Comparison of ENCODE assay signal across 20 mouse cellular contexts in the genomic region with DNA sequence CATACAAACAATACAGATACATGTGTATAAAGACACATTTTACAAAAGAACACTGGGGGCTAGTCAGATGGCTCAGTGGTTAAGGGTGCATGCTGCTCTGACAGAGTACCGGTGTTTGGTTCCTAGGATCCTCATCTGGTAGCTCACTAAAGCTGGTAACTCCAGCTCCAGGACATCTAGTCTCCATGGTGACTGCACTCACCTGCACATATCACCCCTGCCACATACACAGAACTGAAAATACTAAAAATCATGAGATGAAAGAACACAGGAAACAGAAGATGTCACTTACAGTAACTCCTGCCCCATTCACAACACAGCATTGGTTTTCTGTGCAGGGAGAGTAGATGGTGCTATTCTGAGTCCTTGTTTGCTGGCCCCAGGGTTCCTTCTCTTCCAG. TPM values are rescaled to one million over a fixed set of nuclear protein-coding genes. Genes with fewer than 3 reads are reported as not detected.
"Had no signal": no experiment of that assay in that cellular context is flagged by ENCODE, and none has a peak within 500 bp of the region (broad histone marks: within the 10 kb centered on the region; RNA-seq: fewer than 3 reads in every experiment).

No protein-coding gene starts in this region.

- H3K27ac ChIP-seq: liver, embryonic 14.5 days; lung, embryonic 15.5 days; macrophage; midbrain, embryonic 13.5 days; midbrain, embryonic 15.5 days; neural tube, embryonic 12.5 days; stomach, embryonic 15.5 days; stomach, postnatal 0 days had no signal

- H3K4me3 ChIP-seq: lung, embryonic 15.5 days; megakaryocyte, embryonic 14.5 days; midbrain, embryonic 13.5 days; midbrain, embryonic 15.5 days; myocyte; neural tube, embryonic 12.5 days; stomach, embryonic 15.5 days had no signal

- H3K9ac ChIP-seq: liver, embryonic 14.5 days; lung, embryonic 15.5 days; midbrain, embryonic 13.5 days; midbrain, embryonic 15.5 days; neural tube, embryonic 12.5 days; stomach, embryonic 15.5 days had no signal

- H3K4me2 ChIP-seq: lung, embryonic 15.5 days; midbrain, embryonic 11.5 days; midbrain, embryonic 13.5 days; midbrain, embryonic 15.5 days; neural tube, embryonic 12.5 days; stomach, embryonic 15.5 days had no signal

- H3K27me3 ChIP-seq: lung, embryonic 15.5 days; midbrain, embryonic 13.5 days; midbrain, embryonic 15.5 days; neural tube, embryonic 12.5 days; stomach, embryonic 15.5 days had no signal

- H3K36me3 ChIP-seq: lung, embryonic 15.5 days; midbrain, embryonic 13.5 days; midbrain, embryonic 15.5 days; neural tube, embryonic 12.5 days; stomach, embryonic 15.5 days had no signal

- DNase-seq: lung, adult 2 months; lung, postnatal 14 days; lung, postnatal 36 days; right cerebral cortex, postnatal 14 days; thymus, adult 2 months; thymus, postnatal 36 days had no signal

- ATAC-seq: lung, postnatal 0 days; midbrain, embryonic 13.5 days; midbrain, embryonic 15.5 days had no signal

- H3K9me3 ChIP-seq: lung, embryonic 15.5 days; midbrain, embryonic 13.5 days; midbrain, embryonic 15.5 days; neural tube, embryonic 12.5 days; stomach, embryonic 15.5 days had no signal

- H3K4me1 ChIP-seq: lung, embryonic 15.5 days; midbrain, embryonic 13.5 days; midbrain, embryonic 15.5 days; neural tube, embryonic 12.5 days; stomach, embryonic 15.5 days had no signal

RNA-seq across cellular contexts. Expression of gene B430306N03Rik, which starts 2.7 kb away (rescaled TPM):
- polyA plus RNA-seq: midbrain, embryonic 13.5 days; myocyte; neural tube, embryonic 12.5 days; neural tube, embryonic 14.5 days had no signal

RNA-seq across cellular contexts. Expression of gene Treml2, which starts 19.4 kb away (rescaled TPM):
- polyA plus RNA-seq: midbrain, embryonic 15.5 days; myocyte; testis, adult 2 months had no signal

RNA-seq across cellular contexts. Expression of gene Treml1, which starts 41.0 kb away (rescaled TPM):
- polyA plus RNA-seq: neural tube, embryonic 14.5 days; stomach, postnatal 0 days had no signal

RNA-seq across cellular contexts. Expression of gene Treml4, which starts 54.6 kb away (rescaled TPM):
- polyA plus RNA-seq: midbrain, embryonic 15.5 days; myocyte had no signal
